Mouse (Mus musculus): ENCODE measurements at regions not wholly inside any gene's neighbourhood (a gene's known extent, or its start where the extent isn't known, plus 50 kb on each side); places are given as distances from the start of the nearest gene placed in this dataset.

DNA sequence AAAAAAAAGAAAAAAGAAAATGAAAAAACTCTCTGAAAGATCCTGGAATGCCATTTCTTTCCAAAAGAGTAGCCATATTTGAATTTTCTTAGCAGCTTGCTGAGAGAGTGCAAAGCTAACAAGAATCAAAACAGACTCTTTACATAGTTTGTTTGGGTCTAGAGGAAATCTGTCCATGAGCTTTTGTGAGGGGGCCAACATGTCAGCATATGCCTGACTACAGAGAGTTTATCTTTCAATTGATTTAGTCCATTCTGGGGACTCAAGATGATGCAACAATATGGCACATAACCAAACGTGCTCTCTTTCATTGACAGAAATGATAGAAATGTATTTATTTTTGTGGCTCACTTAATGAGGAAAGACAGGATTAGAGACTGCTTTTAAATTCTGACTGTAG is 822.8 kb upstream of the Acvr2a start:
- DNase-seq (ENCODE audit: low spot score) (no peak), ATAC-seq (ENCODE audit: low FRiP score, low TSS enrichment) (no peak)
- Histone ChIP-seq H3K36me3 (ENCODE audit: control insufficient read depth, insufficient read depth, low read length) (no peaks in the 10 kb centered on the region), H3K27me3 (ENCODE audit: control insufficient read depth, insufficient read depth, low read length) (no peaks in the 10 kb centered on the region), H3K4me3 (ENCODE audit: low read depth, low read length) (no peak overlapping the region), H3K9me3 (ENCODE audit: control insufficient read depth, low read length) (no peaks in the 10 kb centered on the region), H3K4me2 (replicated peaks; ENCODE audit: low read depth) (no peak overlapping the region), H3K27ac (replicated peaks) (no peak overlapping the region), H3K4me1 (replicated peaks; ENCODE audit: control insufficient read depth, insufficient read depth) (no peaks in the 10 kb centered on the region), H3K9ac (ENCODE audit: low read length) (no peak overlapping the region)
- 34% methylated on average over 1 of the region's 1 CpGs for WGBS
- TF ChIP-seq EP300 (optimal IDR thresholded peaks at IDR 0.05) (no peak), CTCF (IDR thresholded peaks at IDR 0.05; ENCODE audit: low read depth) (no peak)

DNA sequence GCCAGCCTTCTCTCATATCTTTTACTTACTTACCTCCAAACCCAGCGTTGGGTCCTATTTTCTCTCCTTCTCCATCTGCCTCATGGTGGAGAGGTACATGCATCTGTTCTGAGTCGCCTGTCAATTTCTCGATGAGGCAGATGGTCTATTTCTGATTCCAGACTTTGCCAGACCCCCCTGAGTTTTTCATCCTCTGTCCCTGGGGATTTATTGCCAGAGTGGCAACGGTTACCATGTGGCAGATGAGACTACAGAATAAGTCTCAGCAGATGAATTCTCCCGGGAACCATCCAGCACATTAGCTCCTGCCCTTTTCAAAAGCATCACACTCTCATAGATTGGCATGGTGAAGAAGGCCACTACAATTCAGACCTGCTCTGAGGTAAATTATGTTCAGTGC is 819.7 kb upstream of the Acvr2a start:
- no peak overlapping the region for H3K4me3 ChIP-seq (ENCODE audit: low read depth, low read length)
- H3K4me1 ChIP-seq (replicated peaks; ENCODE audit: control insufficient read depth, insufficient read depth) = no peaks in the 10 kb centered on the region
- no peaks in the 10 kb centered on the region for H3K27me3 ChIP-seq (ENCODE audit: control insufficient read depth, insufficient read depth, low read length)
- H3K9me3 ChIP-seq (ENCODE audit: control insufficient read depth, low read length) = no peaks in the 10 kb centered on the region
- ATAC-seq (ENCODE audit: low FRiP score, low TSS enrichment) (no peak), DNase-seq (ENCODE audit: low spot score) (no peak)
- H3K9ac ChIP-seq (ENCODE audit: low read length) = no peak overlapping the region
- WGBS = 89% methylated on average over 5 of the region's 5 CpGs
- H3K27ac ChIP-seq (replicated peaks) = no peak overlapping the region
- TF ChIP-seq CTCF (IDR thresholded peaks at IDR 0.05; ENCODE audit: low read depth) (no peak), EP300 (optimal IDR thresholded peaks at IDR 0.05) (no peak)
- H3K4me2 ChIP-seq (replicated peaks; ENCODE audit: low read depth) = no peak overlapping the region
- H3K36me3 ChIP-seq (ENCODE audit: control insufficient read depth, insufficient read depth, low read length) = no peaks in the 10 kb centered on the region

DNA sequence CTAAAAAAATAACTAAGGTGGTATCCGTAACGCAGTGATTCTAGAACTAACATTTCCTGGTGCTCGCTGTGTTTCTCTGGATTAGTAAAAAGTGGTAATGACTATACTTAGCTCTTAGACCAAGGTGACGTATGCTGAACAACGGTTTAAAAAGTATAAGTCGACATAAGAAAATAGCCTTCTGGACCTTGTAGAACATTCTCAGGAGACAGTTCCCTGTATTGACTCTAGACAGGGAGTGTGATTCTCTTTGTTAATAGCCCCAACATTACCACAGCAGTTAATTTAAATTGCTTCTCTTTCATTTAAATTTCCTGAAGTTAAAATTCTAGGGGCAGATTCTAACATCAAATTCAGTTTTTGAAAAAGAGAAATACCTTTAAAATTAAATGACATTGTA is 812.7 kb upstream of the Acvr2a start:
- TF ChIP-seq EP300 (optimal IDR thresholded peaks at IDR 0.05) (no peak), CTCF (IDR thresholded peaks at IDR 0.05; ENCODE audit: low read depth) (no peak)
- no peak overlapping the region for H3K4me3 ChIP-seq (ENCODE audit: low read depth, low read length)
- H3K27ac ChIP-seq (replicated peaks) = no peak overlapping the region
- no peak overlapping the region for H3K4me2 ChIP-seq (replicated peaks; ENCODE audit: low read depth)
- no peaks in the 10 kb centered on the region for H3K4me1 ChIP-seq (replicated peaks; ENCODE audit: control insufficient read depth, insufficient read depth)
- H3K9ac ChIP-seq (ENCODE audit: low read length) = no peak overlapping the region
- no peaks in the 10 kb centered on the region for H3K27me3 ChIP-seq (ENCODE audit: control insufficient read depth, insufficient read depth, low read length)
- no peaks in the 10 kb centered on the region for H3K9me3 ChIP-seq (ENCODE audit: control insufficient read depth, low read length)
- 92% methylated on average over 6 of the region's 6 CpGs for WGBS
- H3K36me3 ChIP-seq (ENCODE audit: control insufficient read depth, insufficient read depth, low read length) = no peaks in the 10 kb centered on the region
- ATAC-seq (ENCODE audit: low FRiP score, low TSS enrichment) (no peak), DNase-seq (ENCODE audit: low spot score) (no peak)

DNA sequence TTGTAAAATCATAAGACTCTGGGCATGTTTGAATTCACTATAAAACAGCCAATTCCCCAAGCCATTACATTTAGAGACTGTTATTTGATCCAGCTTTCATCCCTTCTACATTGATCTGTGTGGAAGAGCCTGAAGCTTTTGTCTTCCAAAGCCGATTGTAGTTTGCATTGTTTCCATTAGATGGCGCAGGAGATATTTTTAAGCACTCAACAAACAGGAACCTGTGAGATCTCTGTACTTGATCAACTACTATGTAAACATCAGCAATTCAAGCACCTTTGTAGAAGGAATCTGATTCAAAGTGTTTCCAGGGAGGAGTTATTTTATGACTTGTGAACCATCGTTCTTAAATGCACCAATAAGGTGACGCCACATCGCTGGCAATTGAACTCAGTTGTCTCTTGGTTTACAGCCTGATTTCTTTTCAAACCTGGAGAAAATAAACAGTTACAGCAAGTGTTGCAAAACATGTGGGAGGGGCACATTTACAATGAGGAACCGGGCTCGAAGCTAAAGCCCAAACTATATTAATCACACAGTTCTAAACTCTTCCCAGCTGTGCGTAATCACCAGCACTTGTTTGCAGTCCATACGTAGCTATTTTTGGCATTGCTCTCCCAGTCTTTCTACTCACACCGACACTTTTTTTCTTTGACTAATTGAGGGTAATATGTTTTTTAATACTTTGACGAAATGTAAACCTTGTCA is 812.0 kb upstream of the Acvr2a start:
- Histone ChIP-seq H3K9me3 (ENCODE audit: control insufficient read depth, low read length) (no peaks in the 10 kb centered on the region), H3K36me3 (ENCODE audit: control insufficient read depth, insufficient read depth, low read length) (no peaks in the 10 kb centered on the region), H3K4me1 (replicated peaks; ENCODE audit: control insufficient read depth, insufficient read depth) (no peaks in the 10 kb centered on the region), H3K4me2 (replicated peaks; ENCODE audit: low read depth) (no peak overlapping the region; the same call in 1 of the 2 replicates), H3K4me3 (ENCODE audit: low read depth, low read length) (no peak overlapping the region), H3K27ac (replicated peaks) (no peak overlapping the region), H3K9ac (ENCODE audit: low read length) (no peak overlapping the region), H3K27me3 (ENCODE audit: control insufficient read depth, insufficient read depth, low read length) (no peaks in the 10 kb centered on the region)
- peak; percentile 82 for ATAC-seq (ENCODE audit: low FRiP score, low TSS enrichment)
- TF ChIP-seq CTCF (IDR thresholded peaks at IDR 0.05; ENCODE audit: low read depth) (peak; percentile 84), EP300 (optimal IDR thresholded peaks at IDR 0.05) (no peak)
- 14% methylated on average over 11 of the region's 11 CpGs for WGBS
- peak; percentile 19 for DNase-seq (ENCODE audit: low spot score)

DNA sequence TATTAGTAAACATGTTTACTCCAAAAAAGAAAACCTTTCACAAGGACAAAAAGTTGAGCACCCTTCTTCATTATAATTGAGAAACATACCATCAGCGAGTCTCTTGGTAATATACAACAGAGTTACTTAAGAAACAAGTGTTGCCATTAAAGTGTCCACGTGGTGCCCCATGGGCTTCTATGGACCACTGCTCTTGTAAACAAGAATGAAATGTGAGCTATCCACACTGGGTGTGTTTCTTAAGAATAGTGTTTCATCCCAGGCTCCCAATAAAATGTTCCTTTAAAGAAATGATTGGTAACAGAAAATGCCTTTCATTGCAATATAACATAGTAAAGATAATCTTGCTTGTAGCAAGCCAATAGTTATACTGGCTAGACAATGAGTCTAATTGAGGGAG is 803.6 kb upstream of the Acvr2a start:
- Histone ChIP-seq H3K9me3 (ENCODE audit: control insufficient read depth, low read length) (no peaks in the 10 kb centered on the region), H3K4me2 (replicated peaks; ENCODE audit: low read depth) (no peak overlapping the region), H3K4me1 (replicated peaks; ENCODE audit: control insufficient read depth, insufficient read depth) (no peaks in the 10 kb centered on the region), H3K27me3 (ENCODE audit: control insufficient read depth, insufficient read depth, low read length) (no peaks in the 10 kb centered on the region), H3K36me3 (ENCODE audit: control insufficient read depth, insufficient read depth, low read length) (no peaks in the 10 kb centered on the region), H3K27ac (replicated peaks) (no peak overlapping the region), H3K9ac (ENCODE audit: low read length) (no peak overlapping the region), H3K4me3 (ENCODE audit: low read depth, low read length) (no peak overlapping the region)
- TF ChIP-seq CTCF (IDR thresholded peaks at IDR 0.05; ENCODE audit: low read depth) (no peak), EP300 (optimal IDR thresholded peaks at IDR 0.05) (no peak)
- DNase-seq (ENCODE audit: low spot score) = no peak
- ATAC-seq (ENCODE audit: low FRiP score, low TSS enrichment) = no peak
- WGBS = 80% methylated on average over 2 of the region's 2 CpGs

DNA sequence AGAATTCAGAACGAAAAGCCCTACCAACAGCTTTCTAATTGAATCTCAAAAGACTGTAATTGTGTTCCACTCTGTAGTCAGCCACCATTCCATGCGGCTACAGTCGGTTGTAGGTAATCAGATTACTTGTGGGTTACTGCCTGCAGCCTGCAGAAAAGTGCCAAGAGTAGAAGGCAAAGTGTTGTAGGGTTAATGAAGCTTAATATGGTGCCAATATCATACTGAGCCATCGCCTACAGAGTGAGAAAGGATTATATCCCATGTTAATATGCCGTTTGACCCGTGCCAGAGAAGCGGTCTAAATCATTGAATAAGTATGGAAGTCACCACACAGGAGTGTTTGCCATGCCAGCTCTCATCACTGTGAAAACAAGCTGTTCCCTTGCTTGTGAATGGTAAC is 786.4 kb upstream of the Acvr2a start:
- H3K4me2 ChIP-seq (replicated peaks; ENCODE audit: low read depth) = no peak overlapping the region
- WGBS = 87% methylated on average over 7 of the region's 7 CpGs

More for the DNA sequence above, 786.4 kb upstream of the Acvr2a start:
- no peak overlapping the region for H3K9ac ChIP-seq (ENCODE audit: low read length)
- no peak for ATAC-seq (ENCODE audit: low FRiP score, low TSS enrichment)
- H3K4me3 ChIP-seq (ENCODE audit: low read depth, low read length) = no peak overlapping the region
- no peak overlapping the region for H3K27ac ChIP-seq (replicated peaks)
- no peaks in the 10 kb centered on the region for H3K9me3 ChIP-seq (ENCODE audit: control insufficient read depth, low read length)
- no peaks in the 10 kb centered on the region for H3K4me1 ChIP-seq (replicated peaks; ENCODE audit: control insufficient read depth, insufficient read depth)
- TF ChIP-seq EP300 (optimal IDR thresholded peaks at IDR 0.05) (no peak), CTCF (IDR thresholded peaks at IDR 0.05; ENCODE audit: low read depth) (no peak)
- no peaks in the 10 kb centered on the region for H3K36me3 ChIP-seq (ENCODE audit: control insufficient read depth, insufficient read depth, low read length)
- no peak for DNase-seq (ENCODE audit: low spot score)
- H3K27me3 ChIP-seq (ENCODE audit: control insufficient read depth, insufficient read depth, low read length) = no peaks in the 10 kb centered on the region

Measured in stomach, postnatal 0 days (tissue).